Comparison of ENCODE assay signal across 20 mouse cellular contexts in the genomic region with DNA sequence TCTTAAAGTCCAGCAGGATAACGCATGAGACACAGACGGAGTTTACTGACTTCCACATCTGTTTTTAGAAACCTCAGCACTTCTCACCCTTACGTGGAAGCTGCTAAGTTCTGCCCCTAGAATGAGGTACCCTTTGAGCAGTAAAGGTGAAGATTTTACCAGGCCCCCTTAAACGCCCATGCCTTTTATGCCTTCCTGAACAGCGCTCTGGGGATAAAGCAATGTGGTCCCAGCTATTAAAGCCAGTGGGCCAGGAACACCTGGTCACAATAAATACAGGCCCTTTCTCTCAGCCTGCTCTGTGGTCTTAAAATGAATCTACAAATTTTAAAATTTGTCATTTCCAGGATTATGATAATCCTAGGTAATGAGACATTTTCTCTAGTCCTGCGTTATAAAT.
"Had no signal": no experiment of that assay in that cellular context is flagged by ENCODE, and none has a peak within 500 bp of the region (broad histone marks: within the 10 kb centered on the region; RNA-seq: fewer than 3 reads in every experiment).

No protein-coding gene starts in this region.

- H3K9ac ChIP-seq: limb, embryonic 15.5 days; liver, embryonic 14.5 days; liver, postnatal 0 days; lung, embryonic 14.5 days; midbrain, embryonic 12.5 days; midbrain, embryonic 15.5 days; neural tube, embryonic 12.5 days; neural tube, embryonic 15.5 days had no signal

- H3K36me3 ChIP-seq: limb, embryonic 15.5 days; midbrain, embryonic 12.5 days; midbrain, embryonic 15.5 days; neural tube, embryonic 12.5 days; neural tube, embryonic 15.5 days had no signal

- H3K4me3 ChIP-seq: limb, embryonic 15.5 days; midbrain, embryonic 12.5 days; midbrain, embryonic 15.5 days; neural tube, embryonic 12.5 days; neural tube, embryonic 15.5 days had no signal

- ATAC-seq: liver, postnatal 0 days; lung, postnatal 0 days; midbrain, embryonic 15.5 days had no signal

- H3K9me3 ChIP-seq: limb, embryonic 15.5 days; midbrain, embryonic 12.5 days; midbrain, embryonic 15.5 days; neural tube, embryonic 12.5 days; neural tube, embryonic 15.5 days had no signal

- DNase-seq: kidney, adult 8-10 months; kidney, postnatal 14 days; kidney, postnatal 4 days; left cerebral cortex, postnatal 4 days; liver, postnatal 0 days; lung, embryonic 14.5 days; retina, postnatal 1 day; right cerebral cortex, postnatal 25 days; spleen, adult 18-20 months; thymus, adult 18-20 months; thymus, postnatal 36 days had no signal

- H3K4me1 ChIP-seq: limb, embryonic 15.5 days; midbrain, embryonic 12.5 days; midbrain, embryonic 15.5 days; neural tube, embryonic 12.5 days had no signal

- H3K27ac ChIP-seq: limb, embryonic 15.5 days; liver, embryonic 14.5 days; macrophage; midbrain, embryonic 12.5 days; midbrain, embryonic 15.5 days; neural tube, embryonic 12.5 days; neural tube, embryonic 15.5 days had no signal

- H3K4me2 ChIP-seq: limb, embryonic 15.5 days; liver, embryonic 11.5 days; lung, embryonic 14.5 days; midbrain, embryonic 12.5 days; midbrain, embryonic 15.5 days; neural tube, embryonic 12.5 days; neural tube, embryonic 15.5 days had no signal

- H3K27me3 ChIP-seq: limb, embryonic 15.5 days; midbrain, embryonic 12.5 days; midbrain, embryonic 15.5 days; neural tube, embryonic 12.5 days; neural tube, embryonic 15.5 days had no signal
